Mouse (Mus musculus): ENCODE results near the gene Cenpj.

DNA sequence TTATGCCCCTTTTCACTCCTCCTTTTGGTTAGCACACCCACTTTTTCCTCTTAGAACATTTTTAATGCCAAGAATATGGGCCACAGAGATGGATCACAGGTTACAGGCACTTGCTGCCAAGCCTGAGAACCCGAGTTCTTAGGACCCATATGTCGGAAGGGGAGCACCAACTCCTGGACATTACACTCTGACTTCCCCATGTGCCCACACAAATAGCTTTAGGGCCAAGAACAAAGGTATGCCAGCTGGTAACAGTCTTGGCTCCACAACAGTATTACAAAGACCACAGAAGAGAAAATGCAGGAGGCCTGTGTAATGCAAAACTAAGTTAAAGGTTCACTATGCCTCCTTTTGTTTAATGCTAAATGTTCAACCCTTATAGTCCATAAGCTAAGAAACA is 44.4 kb downstream of the Cenpj start:
- no peak for TF ChIP-seq CTCF (IDR thresholded peaks at IDR 0.05; ENCODE audit: low read depth)
- no peak for TF ChIP-seq EP300 (IDR thresholded peaks at IDR 0.05; ENCODE audit: low read depth)
